Mouse (Mus musculus) forebrain, postnatal 0 days (tissue): ENCODE results near the gene Rnf41. TPM values are rescaled to one million over a fixed set of nuclear protein-coding genes. Genes with fewer than 3 reads are reported as not detected.

Experiments used
- ATAC-seq: fragments of 200-750 bp; cut with Nextera tagmentation; 2 replicates; pipeline ENCODE4 v1.8.0; 2017; ENCODE audit warnings: mild to moderate bottlenecking, moderate library complexity
- DNase-seq: peaks from one replicate; pipeline ENCODE4 v3.0.0-alpha.2; 2015
- H3K27ac ChIP-seq: fragments of 300-500 bp; sonication (generic); 2 replicates; pipeline ENCODE4 v1.5.1; 2014; ENCODE audit warnings: low read depth, mild to moderate bottlenecking, antibody characterized with exemption, low read length, moderate library complexity, mixed read lengths
- H3K27me3 ChIP-seq: fragments of 300-500 bp; sonication (generic); 2 replicates; pipeline ENCODE4 v1.6.1; 2014; ENCODE audit warnings: mild to moderate bottlenecking, low read length, mixed read lengths; ENCODE audit not compliant: insufficient read depth
- H3K36me3 ChIP-seq: fragments of 300-500 bp; sonication (generic); 2 replicates; pipeline ENCODE4 v1.6.1; 2014; ENCODE audit warnings: mild to moderate bottlenecking, moderate library complexity; ENCODE audit not compliant: insufficient read depth
- H3K4me1 ChIP-seq: fragments of 300-500 bp; sonication (generic); 2 replicates; pipeline ENCODE4 v1.6.1; 2014; ENCODE audit warnings: antibody characterized with exemption; ENCODE audit not compliant: insufficient read depth
- H3K4me2 ChIP-seq: fragments of 300-500 bp; sonication (generic); 2 replicates; pipeline ENCODE4 v1.6.1; 2014; ENCODE audit warnings: low read depth, mild to moderate bottlenecking, moderate library complexity
- H3K4me3 ChIP-seq: fragments of 300-500 bp; sonication (generic); 2 replicates; pipeline ENCODE4 v1.5.1; 2014; ENCODE audit warnings: low read depth, low read length, mixed read lengths
- H3K9ac ChIP-seq: fragments of 300-500 bp; sonication (generic); 2 replicates; pipeline ENCODE4 v1.6.1; 2014; ENCODE audit warnings: mild to moderate bottlenecking
- H3K9me3 ChIP-seq: fragments of 300-500 bp; sonication (generic); 2 replicates; pipeline ENCODE4 v1.6.1; 2016; ENCODE audit warnings: low read length
- CTCF ChIP-seq: sonication (generic); IDR thresholded peaks from 2 replicates; pipeline ENCODE4 v1.5.1; 2016; ENCODE audit warnings: antibody characterized with exemption, control low read depth, low read depth
- WGBS: fragments of 180-500 bp; shearing (Covaris S2); extraction: QIAGEN DNeasy Blood & Tissue Kit; methylation state at CpG from one replicate; pipeline ENCODE4 v1.1.7; 2014; 5-methylcytosine and 5-hydroxymethylcytosine counted together
- polyA plus RNA-seq: library from polyadenylated mRNA; unstranded; fragments of >200 nt; fragmentation: Nextera tagmentation; extraction: Ambion mirVana; gene quantifications from 2 replicates; pipeline ENCODE4 v1.2.1, GENCODE M21; 2015
- total RNA-seq: library from RNA; depleted of rRNA; stranded (reverse); fragments of >200 nt; gene quantifications from 2 replicates; pipeline ENCODE4 v1.2.3, GENCODE M21; 2014

The Rnf41 gene
- total and polyA plus RNA-seq, 2 experiments from 2014 or later, result 108 to 118 TPM

DNA sequence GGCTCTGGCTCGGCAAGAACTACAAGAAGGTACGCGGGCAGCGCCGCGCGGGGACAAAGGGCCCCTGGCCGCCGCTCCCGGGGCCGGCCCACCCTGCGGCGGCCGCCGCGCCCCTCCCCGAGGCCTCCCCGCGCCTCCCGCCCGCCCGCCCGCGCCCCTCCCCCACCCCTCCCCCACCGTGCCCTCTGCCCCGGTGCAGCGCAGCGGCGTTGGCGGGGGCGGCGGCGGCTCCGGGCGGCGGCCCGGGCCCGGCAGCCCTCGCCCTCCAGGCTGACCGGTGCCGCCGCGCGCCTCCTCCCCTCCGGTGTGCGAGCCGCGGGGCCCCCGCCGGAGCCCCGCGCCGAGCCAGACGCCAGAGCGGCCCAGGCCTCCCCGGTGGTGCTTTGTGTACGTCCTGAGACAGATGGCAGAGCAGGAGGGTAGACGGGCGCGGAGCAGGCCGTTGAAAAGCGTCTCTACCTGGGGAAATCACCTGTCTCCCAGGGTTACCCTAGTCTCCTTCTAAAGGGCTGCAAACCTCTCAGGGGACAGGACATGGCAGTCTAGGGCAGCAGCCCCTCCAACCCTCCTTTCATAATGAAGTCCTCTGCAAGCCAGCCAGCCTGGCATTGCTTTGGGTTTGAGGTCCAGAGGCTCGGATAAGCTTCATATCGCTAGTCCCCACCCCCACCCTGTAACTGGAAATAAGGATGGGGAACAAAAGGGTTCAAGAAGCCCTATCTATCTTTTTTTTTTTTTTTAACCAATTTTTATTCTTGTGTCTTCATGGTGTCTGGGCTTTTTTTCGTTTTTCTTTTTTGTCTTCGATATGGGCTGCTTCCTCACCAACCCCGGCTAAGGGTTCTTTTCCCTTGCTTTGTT, 48.2 kb downstream of the Rnf41 start:
- under 1% methylated on average over 38 of the region's 67 CpGs for WGBS
- H3K4me3 ChIP-seq, result peak overlapping the region; percentile 86
- TF ChIP-seq CTCF, result no peak
- H3K4me1 ChIP-seq, result peaks cover 10% of the 10 kb centered on the region; the same call in 1 of the 2 replicates
- peak overlapping the region; percentile 90 for H3K9ac ChIP-seq
- ATAC-seq, result peak; percentile 53
- peak; percentile 61 for DNase-seq
- H3K36me3 ChIP-seq, result peaks cover 24% of the 10 kb centered on the region
- H3K27ac ChIP-seq, result peak overlapping the region; percentile 95
- no peaks in the 10 kb centered on the region for H3K27me3 ChIP-seq
- H3K9me3 ChIP-seq, result no peaks in the 10 kb centered on the region
- peak overlapping the region; percentile 57 for H3K4me2 ChIP-seq

DNA sequence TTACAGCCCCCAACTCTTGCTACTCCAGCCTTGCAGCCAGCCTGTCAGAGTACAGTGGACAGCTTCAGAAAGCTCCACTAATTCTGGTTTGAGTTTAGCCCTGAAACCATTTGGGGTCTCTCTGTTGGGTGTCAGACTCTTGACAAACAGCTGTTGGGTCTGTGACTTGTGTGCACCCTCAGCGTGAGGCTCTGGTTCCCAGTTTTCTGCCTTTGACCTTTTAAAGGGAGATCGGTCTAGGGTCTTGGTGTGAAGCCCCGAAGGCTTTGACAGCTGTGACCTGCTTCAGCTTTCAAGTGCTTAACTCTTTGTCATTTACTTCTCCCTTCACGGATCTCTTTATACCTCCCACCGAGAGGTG, 48.8 kb downstream of the Rnf41 start:
- ATAC-seq, result no peak

DNA sequence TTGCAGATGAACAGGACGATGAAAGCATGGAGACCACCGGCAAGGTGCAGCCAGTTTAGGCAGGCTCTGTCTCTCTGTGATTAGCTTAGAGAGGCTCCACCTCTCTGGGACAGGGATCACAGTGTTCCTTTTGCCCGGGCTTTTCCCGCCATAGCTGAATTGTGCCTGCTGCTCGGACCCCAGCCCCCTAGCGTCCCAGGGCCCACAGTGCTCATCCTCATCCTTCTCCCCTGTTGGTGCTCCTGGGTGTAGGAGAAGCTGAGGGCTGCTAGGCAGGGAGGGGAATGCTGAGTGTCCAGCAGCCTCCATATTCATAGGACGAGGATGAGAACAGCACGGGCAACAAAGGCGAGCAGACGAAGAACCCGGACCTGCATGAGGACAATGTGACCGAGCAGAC, 62.9 kb downstream of the Rnf41 start:
- H3K27me3 ChIP-seq, result no peaks in the 10 kb centered on the region
- no peaks in the 10 kb centered on the region for H3K4me1 ChIP-seq
- WGBS, result 85% methylated on average over 12 of the region's 12 CpGs
- no peak overlapping the region for H3K27ac ChIP-seq
- TF ChIP-seq CTCF, result no peak
- H3K9me3 ChIP-seq, result no peaks in the 10 kb centered on the region
- ATAC-seq (no peak), DNase-seq (no peak)
- H3K4me2 ChIP-seq, result no peak overlapping the region
- H3K4me3 ChIP-seq, result no peak overlapping the region
- peaks cover 83% of the 10 kb centered on the region for H3K36me3 ChIP-seq
- no peak overlapping the region for H3K9ac ChIP-seq

More for the DNA sequence above, 48.8 kb downstream of the Rnf41 start:
- Histone ChIP-seq H3K4me2 (peak overlapping the region; percentile 57), H3K9me3 (no peaks in the 10 kb centered on the region), H3K27me3 (no peaks in the 10 kb centered on the region), H3K36me3 (peaks cover 29% of the 10 kb centered on the region), H3K9ac (peak overlapping the region; percentile 90), H3K4me1 (peaks cover 10% of the 10 kb centered on the region; the same call in 1 of the 2 replicates), H3K4me3 (peak overlapping the region; percentile 86), H3K27ac (peak overlapping the region; percentile 95; the same call in 1 of the 2 replicates)
- TF ChIP-seq CTCF, result no peak
- WGBS, result 2% methylated on average over 5 of the region's 5 CpGs
- DNase-seq, result no peak

DNA sequence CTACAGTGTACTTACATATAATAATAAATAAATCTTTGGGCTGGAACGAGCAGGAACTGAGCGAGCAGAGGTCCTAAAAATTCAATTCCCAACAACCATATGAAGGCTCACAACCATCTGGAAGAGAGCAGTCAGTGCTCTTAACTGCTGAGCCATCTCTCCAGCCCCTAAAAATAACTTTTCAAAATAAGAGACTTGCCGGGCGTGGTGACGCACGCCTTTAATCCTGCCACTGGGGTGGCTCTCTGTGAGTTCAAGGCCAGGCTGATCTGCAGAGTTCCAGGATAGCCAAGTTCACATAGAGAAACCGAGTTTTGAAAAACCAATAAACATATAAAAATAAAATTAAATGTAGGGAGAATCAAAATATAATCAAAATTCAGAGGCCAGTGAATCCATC, 74.9 kb downstream of the Rnf41 start:
- ATAC-seq (no peak), DNase-seq (no peak)
- Histone ChIP-seq H3K36me3 (peaks cover 87% of the 10 kb centered on the region), H3K27me3 (no peaks in the 10 kb centered on the region), H3K4me3 (no peak overlapping the region), H3K27ac (no peak overlapping the region), H3K9me3 (no peaks in the 10 kb centered on the region), H3K4me2 (no peak overlapping the region), H3K4me1 (no peaks in the 10 kb centered on the region), H3K9ac (no peak overlapping the region)
- WGBS, result 88% methylated on average over 7 of the region's 7 CpGs
- no peak for TF ChIP-seq CTCF

DNA sequence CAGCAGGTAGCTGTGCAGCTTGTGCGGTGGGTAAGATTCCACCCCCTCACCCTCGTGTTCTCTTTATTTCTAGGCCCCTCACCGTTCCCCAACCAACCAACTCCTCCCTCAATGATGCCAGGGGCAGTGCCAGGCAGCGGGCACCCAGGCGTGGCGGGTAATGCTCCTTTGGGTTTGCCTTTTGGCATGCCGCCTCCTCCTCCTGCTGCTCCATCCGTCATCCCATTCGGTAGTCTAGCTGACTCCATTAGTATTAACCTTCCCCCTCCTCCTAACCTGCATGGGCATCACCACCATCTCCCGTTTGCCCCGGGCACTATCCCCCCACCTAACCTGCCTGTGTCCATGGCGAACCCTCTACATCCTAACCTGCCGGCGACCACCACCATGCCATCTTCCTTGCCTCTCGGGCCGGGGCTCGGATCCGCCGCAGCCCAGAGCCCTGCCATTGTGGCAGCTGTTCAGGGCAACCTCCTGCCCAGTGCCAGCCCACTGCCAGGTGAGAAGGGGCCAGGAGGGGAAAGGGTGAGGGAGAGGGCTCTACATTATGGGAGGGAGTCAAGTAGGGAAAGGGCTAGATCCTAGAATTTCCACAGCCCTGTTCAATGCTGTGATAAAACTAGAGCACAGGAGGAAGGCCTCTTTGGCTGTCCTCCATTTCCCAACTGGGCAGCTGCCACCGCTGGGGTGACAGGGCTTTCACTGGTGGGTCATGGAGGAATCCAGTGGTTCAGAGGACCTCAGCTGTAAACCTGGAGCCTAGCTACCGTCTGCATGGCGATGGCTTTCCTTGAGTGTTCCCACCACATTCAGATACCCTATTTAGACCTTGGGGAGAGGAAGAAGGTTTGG, 76.6 kb downstream of the Rnf41 start:
- Histone ChIP-seq H3K4me2 (no peak overlapping the region), H3K9me3 (no peaks in the 10 kb centered on the region)
- no peak for TF ChIP-seq CTCF

DNA sequence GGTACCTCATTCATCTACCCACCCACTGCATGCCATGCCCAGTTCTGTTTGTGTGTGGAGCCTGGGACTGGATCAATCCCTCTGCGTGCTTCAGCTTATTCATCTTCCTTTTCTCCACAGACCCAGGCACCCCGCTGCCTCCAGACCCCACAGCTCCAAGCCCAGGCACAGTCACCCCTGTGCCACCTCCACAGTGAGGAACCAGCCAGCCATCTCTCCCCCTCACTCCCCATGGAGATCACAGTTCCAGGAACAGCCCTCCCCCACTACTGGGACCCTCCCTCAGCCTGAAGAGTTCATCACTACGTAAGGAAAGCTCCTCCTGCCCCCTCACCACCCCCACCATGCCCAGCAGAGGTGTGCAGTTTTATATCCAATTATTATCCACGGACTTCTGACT, 77.3 kb downstream of the Rnf41 start:
- Histone ChIP-seq H3K9ac (no peak overlapping the region), H3K4me1 (no peaks in the 10 kb centered on the region), H3K27ac (no peak overlapping the region), H3K4me2 (no peak overlapping the region), H3K4me3 (no peak overlapping the region), H3K9me3 (no peaks in the 10 kb centered on the region), H3K36me3 (peaks cover 70% of the 10 kb centered on the region), H3K27me3 (no peaks in the 10 kb centered on the region)
- TF ChIP-seq CTCF, result no peak
- ATAC-seq (no peak), DNase-seq (no peak)
- 87% methylated on average over 4 of the region's 4 CpGs for WGBS

More for the DNA sequence above, 76.6 kb downstream of the Rnf41 start:
- DNase-seq, result no peak
- H3K36me3 ChIP-seq, result peaks cover 77% of the 10 kb centered on the region
- no peak overlapping the region for H3K4me3 ChIP-seq
- H3K4me1 ChIP-seq, result no peaks in the 10 kb centered on the region
- 89% methylated on average over 22 of the region's 22 CpGs for WGBS
- no peak overlapping the region for H3K27ac ChIP-seq
- no peaks in the 10 kb centered on the region for H3K27me3 ChIP-seq
- no peak for ATAC-seq
- no peak overlapping the region for H3K9ac ChIP-seq
